Mouse (Mus musculus): ENCODE data around the gene Rarres2. TPM values are rescaled to one million over a fixed set of nuclear protein-coding genes. Genes with fewer than 3 reads are reported as not detected.
"Not testable (repeated sequence)": the region's sequence is repeated elsewhere in the genome, so short reads cannot be mapped to it uniquely, and the experiment has no call there.

The Rarres2 gene
- polyA plus RNA-seq, 1 experiment from 2014 or later, result 44.7 TPM

- H3K4me3 ChIP-seq (ENCODE audit: low read length), result no peak overlapping the region
- H3K9me3 ChIP-seq (replicated peaks; ENCODE audit: control insufficient read depth, low read length), result no peaks in the 10 kb centered on the region
- H3K4me1 ChIP-seq (ENCODE audit: control insufficient read depth, insufficient read depth, low read length), result 0 out of 2 replicates have a peak, but pooled peaks cover 2% of the 10 kb centered on the region
- no peaks in the 10 kb centered on the region for H3K36me3 ChIP-seq (ENCODE audit: control insufficient read depth, insufficient read depth)
- ATAC-seq (replicated peaks; ENCODE audit: extremely low read depth, insufficient read depth, low FRiP score), result no peak
- WGBS, result 63% methylated on average over 14 of the region's 14 CpGs
- H3K27me3 ChIP-seq (ENCODE audit: control insufficient read depth, insufficient read depth, low read length), result no peaks in the 10 kb centered on the region
- H3K4me2 ChIP-seq (ENCODE audit: low read depth, low read length), result no peak overlapping the region
- no peak overlapping the region for H3K27ac ChIP-seq (ENCODE audit: low read length)
- H3K9ac ChIP-seq (ENCODE audit: low read length), result no peak overlapping the region
Measured at GRCm38 (mm10) chr6:48529261-48529660, 43.3 kb downstream of the Rarres2 start.

- H3K9me3 ChIP-seq (replicated peaks; ENCODE audit: control insufficient read depth, low read length), result no peaks in the 10 kb centered on the region
- no peak for ATAC-seq (replicated peaks; ENCODE audit: extremely low read depth, insufficient read depth, low FRiP score)
- 0 out of 2 replicates have a peak, but pooled peaks cover 2% of the 10 kb centered on the region for H3K4me1 ChIP-seq (ENCODE audit: control insufficient read depth, insufficient read depth, low read length)
- H3K4me2 ChIP-seq (ENCODE audit: low read depth, low read length), result no peak overlapping the region
- no peaks in the 10 kb centered on the region for H3K36me3 ChIP-seq (ENCODE audit: control insufficient read depth, insufficient read depth)
- H3K27me3 ChIP-seq (ENCODE audit: control insufficient read depth, insufficient read depth, low read length), result no peaks in the 10 kb centered on the region
- WGBS, result 66% methylated on average over 9 of the region's 9 CpGs
- H3K9ac ChIP-seq (ENCODE audit: low read length), result no peak overlapping the region
- no peak overlapping the region for H3K4me3 ChIP-seq (ENCODE audit: low read length)
- H3K27ac ChIP-seq (ENCODE audit: low read length), result no peak overlapping the region
Measured at GRCm38 (mm10) chr6:48527901-48528300, 44.7 kb downstream of the Rarres2 start.

GRCm38 (mm10) chr6:48524882-48525281 is 47.7 kb downstream of the Rarres2 start:
- H3K4me1 ChIP-seq (ENCODE audit: control insufficient read depth, insufficient read depth, low read length); H3K4me3 ChIP-seq (ENCODE audit: low read length); ATAC-seq (replicated peaks; ENCODE audit: extremely low read depth, insufficient read depth, low FRiP score); H3K27ac ChIP-seq (ENCODE audit: low read length); H3K27me3 ChIP-seq (ENCODE audit: control insufficient read depth, insufficient read depth, low read length); H3K9ac ChIP-seq (ENCODE audit: low read length); H3K4me2 ChIP-seq (ENCODE audit: low read depth, low read length); H3K36me3 ChIP-seq (ENCODE audit: control insufficient read depth, insufficient read depth); H3K9me3 ChIP-seq (replicated peaks; ENCODE audit: control insufficient read depth, low read length): not testable (repeated sequence)
- 91% methylated on average over 13 of the region's 16 CpGs for WGBS

Other genes with a start within 250 kb of the Rarres2 start
- gene Krba1, start 177.2 kb downstream of the Rarres2 start, polyA plus RNA-seq (2015; fragmentation: Nextera tagmentation; extraction: Ambion mirVana), result 17.6 and 18.6 TPM in 2 replicates
- 20.3 and 22.1 TPM in 2 replicates for gene Zfp467, start 127.0 kb downstream of the Rarres2 start, polyA plus RNA-seq (2015; fragmentation: Nextera tagmentation; extraction: Ambion mirVana)
- 0.42 and 0.43 TPM in 2 replicates for gene Sspo, start 124.6 kb downstream of the Rarres2 start, polyA plus RNA-seq (2015; fragmentation: Nextera tagmentation; extraction: Ambion mirVana)
- gene Atp6v0e2, start 35.2 kb downstream of the Rarres2 start, polyA plus RNA-seq (2015; fragmentation: Nextera tagmentation; extraction: Ambion mirVana), result 17.4 and 20.0 TPM in 2 replicates
- 6.7 and 8.2 TPM in 2 replicates for gene Lrrc61, start 18.0 kb downstream of the Rarres2 start, polyA plus RNA-seq (2015; fragmentation: Nextera tagmentation; extraction: Ambion mirVana)
- gene Gm45021, start 16.8 kb upstream of the Rarres2 start, polyA plus RNA-seq (2015; fragmentation: Nextera tagmentation; extraction: Ambion mirVana), result not detected in 2 replicates
- 28.6 and 29.8 TPM in 2 replicates for gene Repin1, start 21.1 kb upstream of the Rarres2 start, polyA plus RNA-seq (2015; fragmentation: Nextera tagmentation; extraction: Ambion mirVana)
- gene Gm44965, start 21.2 kb upstream of the Rarres2 start, polyA plus RNA-seq (2015; fragmentation: Nextera tagmentation; extraction: Ambion mirVana), result not detected in 2 replicates
- 6.2 and 8.6 TPM in 2 replicates for gene Zfp775, start 29.3 kb upstream of the Rarres2 start, polyA plus RNA-seq (2015; fragmentation: Nextera tagmentation; extraction: Ambion mirVana)
- 1.0 and 1.7 TPM in 2 replicates for gene AI854703, start 54.0 kb upstream of the Rarres2 start, polyA plus RNA-seq (2015; fragmentation: Nextera tagmentation; extraction: Ambion mirVana)
- gene Gimap8, start 74.4 kb upstream of the Rarres2 start, polyA plus RNA-seq (2015; fragmentation: Nextera tagmentation; extraction: Ambion mirVana), result 1.9 and 2.4 TPM in 2 replicates
- 8.6 and 17.5 TPM in 2 replicates for gene Gimap9, start 103.3 kb upstream of the Rarres2 start, polyA plus RNA-seq (2015; fragmentation: Nextera tagmentation; extraction: Ambion mirVana)
- gene Gimap4, start 111.8 kb upstream of the Rarres2 start, polyA plus RNA-seq (2015; fragmentation: Nextera tagmentation; extraction: Ambion mirVana), result 35.8 and 37.0 TPM in 2 replicates
- 42.5 and 46.8 TPM in 2 replicates for gene Gimap6, start 135.4 kb upstream of the Rarres2 start, polyA plus RNA-seq (2015; fragmentation: Nextera tagmentation; extraction: Ambion mirVana)
- gene Gm28053, start 145.8 kb upstream of the Rarres2 start, polyA plus RNA-seq (2015; fragmentation: Nextera tagmentation; extraction: Ambion mirVana), result 2.3 and 5.2 TPM in 2 replicates
- 0.43 TPM in 1 of 2 replicates, not detected in the other for gene Gimap7, start 145.8 kb upstream of the Rarres2 start, polyA plus RNA-seq (2015; fragmentation: Nextera tagmentation; extraction: Ambion mirVana)
- 30.4 and 35.0 TPM in 2 replicates for gene Gimap1, start 166.3 kb upstream of the Rarres2 start, polyA plus RNA-seq (2015; fragmentation: Nextera tagmentation; extraction: Ambion mirVana)
- 8.3 and 9.8 TPM in 2 replicates for gene Gimap5, start 173.4 kb upstream of the Rarres2 start, polyA plus RNA-seq (2015; fragmentation: Nextera tagmentation; extraction: Ambion mirVana)
- 0.14 and 0.25 TPM in 2 replicates for gene Gimap3, start 198.1 kb upstream of the Rarres2 start, polyA plus RNA-seq (2015; fragmentation: Nextera tagmentation; extraction: Ambion mirVana)